Mouse (Mus musculus) MEL (cell line): ENCODE results near the gene Slc24a4.

ENCODE experiments used
- CTCF ChIP-seq, 3 experiments: IDR thresholded peaks in 2 of 3; conservative IDR thresholded peaks in 1 of 3; 2 replicates each; pipeline ENCODE4 v1.5.1; 2011 to 2012; ENCODE audit warnings: low read length in 3 of 3, low read depth in 2 of 3, mild to moderate bottlenecking in 2 of 3, improper control_type of control experiment in 1 of 3, inconsistent platforms in 1 of 3, mixed read lengths in 1 of 3, moderate library complexity in 1 of 3; ENCODE audit not compliant: control insufficient read depth in 1 of 3, insufficient read depth in 1 of 3, poor library complexity in 1 of 3, severe bottlenecking in 1 of 3
- EP300 ChIP-seq, 2 experiments: IDR thresholded peaks; 2 replicates each; pipeline ENCODE4 v1.6.1; 2011; ENCODE audit warnings: improper control_type of control experiment in 2 of 2, low read length in 2 of 2, low read depth in 1 of 2, mild to moderate bottlenecking in 1 of 2
- GATA1 ChIP-seq: IDR thresholded peaks from 2 replicates; pipeline ENCODE4 v1.6.1; 2011; ENCODE audit warnings: low read depth, low read length, improper control_type of control experiment
- POLR2A ChIP-seq, 2 experiments: IDR thresholded peaks; 2 replicates each; pipeline ENCODE4 v1.6.1; 2011 to 2012; ENCODE audit warnings: low read length in 2 of 2, mild to moderate bottlenecking in 2 of 2, control low read depth in 1 of 2, improper control_type of control experiment in 1 of 2, low read depth in 1 of 2, moderate library complexity in 1 of 2; ENCODE audit not compliant: control insufficient read depth in 1 of 2, insufficient read depth in 1 of 2, poor library complexity in 1 of 2
- TBP ChIP-seq: IDR thresholded peaks from 2 replicates; pipeline ENCODE4 v1.8.0; 2011; ENCODE audit warnings: low read depth, low read length, improper control_type of control experiment
- ZMIZ1 ChIP-seq: IDR thresholded peaks from 2 replicates; pipeline ENCODE4 v1.6.1; 2012; ENCODE audit warnings: low read depth, mild to moderate bottlenecking, inconsistent platforms, low read length, improper control_type of control experiment, moderate library complexity

GRCm38 (mm10) chr12:102284618-102285159 lies 156.2 kb downstream of the Slc24a4 start:
- TF ChIP-seq TBP (no peak), CTCF (IDR thresholded peaks at IDR 0.05 in 2 of 3, conservative IDR thresholded peaks at IDR 0.05 in 1 of 3; ENCODE audit: control insufficient read depth in 1 of 3, insufficient read depth in 1 of 3, low read depth in 2 of 3, low read length in 3 of 3, poor library complexity in 1 of 3, severe bottlenecking in 1 of 3) (no peak), ZMIZ1 (no peak), EP300 (IDR thresholded peaks at IDR 0.05; ENCODE audit: low read depth in 1 of 2, low read length in 2 of 2) (no peak), POLR2A (IDR thresholded peaks at IDR 0.05; ENCODE audit: control insufficient read depth in 1 of 2, insufficient read depth in 1 of 2, low read depth in 1 of 2, low read length in 2 of 2, poor library complexity in 1 of 2) (no peak), GATA1 (no peak)
